Mouse (Mus musculus): ENCODE measurements around the gene Zfp354b.

- TF ChIP-seq CTCF (IDR thresholded peaks at IDR 0.05; ENCODE audit: low read depth, low read length) (no peak), GATA1 (IDR thresholded peaks at IDR 0.05; ENCODE audit: borderline replicate concordance, low read length) (no peak), TAL1 (conservative IDR thresholded peaks at IDR 0.05; ENCODE audit: low read depth, low read length) (no peak), POLR2AphosphoS5 (IDR thresholded peaks at IDR 0.05; ENCODE audit: insufficient replicate concordance, low read depth, low read length) (no peak)
These were observed 22.2 kb upstream of the Zfp354b start, which contains the start of gene Prop1 for GRCm38 (mm10) chr11:50953665-50954064.
